In the genomic region with DNA sequence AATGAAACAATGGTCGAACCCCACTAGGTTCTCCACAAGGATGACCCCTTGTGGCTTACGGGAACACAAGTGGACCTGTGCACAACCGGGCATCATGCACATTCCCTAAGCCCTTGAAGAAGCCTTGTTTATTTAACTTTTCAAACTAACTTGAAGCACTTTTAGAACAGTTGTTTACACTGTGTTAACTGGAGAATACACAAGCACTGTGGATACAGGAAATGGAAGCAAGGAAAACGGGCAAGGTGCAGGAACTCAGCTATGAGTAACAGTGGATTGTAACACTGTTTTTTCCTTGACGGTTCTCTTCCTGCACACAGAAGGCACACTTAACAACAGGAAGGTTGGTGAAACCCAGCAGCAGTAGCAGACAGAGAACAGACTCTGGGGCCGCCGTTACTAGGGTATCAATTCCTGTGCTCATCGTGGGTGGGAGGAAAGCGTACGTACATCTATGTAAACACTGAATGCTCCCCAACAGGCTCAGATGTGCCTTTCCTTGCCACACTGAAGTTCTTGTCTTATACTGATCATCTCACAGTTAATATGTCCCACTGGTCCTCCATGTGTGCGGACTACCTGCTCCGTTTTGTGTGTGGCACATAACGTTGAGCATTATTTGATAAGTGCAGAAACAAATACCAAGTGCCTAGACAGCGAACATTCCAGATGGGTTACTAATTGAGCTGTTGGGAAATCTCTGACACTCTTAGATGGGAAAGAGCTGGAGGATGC, we compare ENCODE assay signal across 10 mouse cellular contexts.
A peak's percentile ranks its signal among the peaks of the same experiment; 100 is the strongest.
DNase-seq lines count a peak whose midpoint lies in the region; ATAC-seq and TF ChIP-seq lines count a peak whose summit lies in the region.
"Had no signal": no experiment of that assay in that cellular context is flagged by ENCODE, and none has a peak within 500 bp of the region (broad histone marks: within the 10 kb centered on the region; RNA-seq: fewer than 3 reads in every experiment).

No protein-coding gene starts in this region.

- H3K4me1 ChIP-seq in forebrain, embryonic 11.5 days (replicated peaks; ENCODE audit: control insufficient read depth, insufficient read depth, low read length): no peaks in the 10 kb centered on the region
- H3K4me1 ChIP-seq in forebrain, embryonic 10.5 days: peaks cover 6% of the 10 kb centered on the region; the same call in 1 of the 2 replicates
- H3K4me1 ChIP-seq in neural tube, embryonic 11.5 days (ENCODE audit: control insufficient read depth, insufficient read depth, low read length): no peaks in the 10 kb centered on the region
- H3K4me1 ChIP-seq in lung, postnatal 0 days (ENCODE audit: insufficient read depth, low read depth, low read length): no peaks in the 10 kb centered on the region
- no peaks in the 10 kb centered on the region for H3K4me1 ChIP-seq in stomach, postnatal 0 days (replicated peaks; ENCODE audit: control insufficient read depth, insufficient read depth)

- H3K9me3 ChIP-seq in forebrain, embryonic 11.5 days (ENCODE audit: control insufficient read depth, low read length): no peaks in the 10 kb centered on the region
- no peaks in the 10 kb centered on the region for H3K9me3 ChIP-seq in forebrain, embryonic 10.5 days
- no peaks in the 10 kb centered on the region for H3K9me3 ChIP-seq in neural tube, embryonic 11.5 days (ENCODE audit: control insufficient read depth, low read length)
- no peaks in the 10 kb centered on the region for H3K9me3 ChIP-seq in lung, postnatal 0 days (ENCODE audit: low read length)
- no peaks in the 10 kb centered on the region for H3K9me3 ChIP-seq in stomach, postnatal 0 days (ENCODE audit: control insufficient read depth, low read length)

- no peak overlapping the region for H3K4me3 ChIP-seq in forebrain, embryonic 11.5 days (ENCODE audit: low read depth, low read length)
- no peak overlapping the region for H3K4me3 ChIP-seq in forebrain, embryonic 10.5 days
- H3K4me3 ChIP-seq in neural tube, embryonic 11.5 days (ENCODE audit: low read depth, low read length): no peak overlapping the region
- no peak overlapping the region for H3K4me3 ChIP-seq in lung, postnatal 0 days (ENCODE audit: low read depth, low read length)
- no peak overlapping the region for H3K4me3 ChIP-seq in stomach, postnatal 0 days (ENCODE audit: low read depth, low read length)
- H3K4me3 ChIP-seq: erythroblast, embryonic 14.5 days had no signal

- no peaks in the 10 kb centered on the region for H3K27me3 ChIP-seq in forebrain, embryonic 11.5 days (ENCODE audit: control insufficient read depth, insufficient read depth, low read length)
- H3K27me3 ChIP-seq in forebrain, embryonic 10.5 days (ENCODE audit: poor library complexity, severe bottlenecking): no peaks in the 10 kb centered on the region
- no peaks in the 10 kb centered on the region for H3K27me3 ChIP-seq in neural tube, embryonic 11.5 days (ENCODE audit: control insufficient read depth, insufficient read depth, low read length)
- H3K27me3 ChIP-seq in lung, postnatal 0 days (replicated peaks; ENCODE audit: insufficient read depth, low read length): no peaks in the 10 kb centered on the region
- no peaks in the 10 kb centered on the region for H3K27me3 ChIP-seq in stomach, postnatal 0 days (ENCODE audit: control insufficient read depth, insufficient read depth, low read length)
- H3K27me3 ChIP-seq: megakaryocyte, embryonic 14.5 days had no signal

- no peak overlapping the region for H3K4me2 ChIP-seq in forebrain, embryonic 11.5 days (ENCODE audit: low read depth, low read length, severe bottlenecking)
- H3K4me2 ChIP-seq in neural tube, embryonic 11.5 days (ENCODE audit: low read depth): no peak overlapping the region
- H3K4me2 ChIP-seq in lung, postnatal 0 days (replicated peaks; ENCODE audit: low read depth, low read length): no peak overlapping the region
- no peak overlapping the region for H3K4me2 ChIP-seq in stomach, postnatal 0 days (replicated peaks; ENCODE audit: low read depth)

- no peaks in the 10 kb centered on the region for H3K36me3 ChIP-seq in forebrain, embryonic 11.5 days (ENCODE audit: control insufficient read depth, insufficient read depth, low read length)
- no peaks in the 10 kb centered on the region for H3K36me3 ChIP-seq in forebrain, embryonic 10.5 days (replicated peaks)
- H3K36me3 ChIP-seq in neural tube, embryonic 11.5 days (ENCODE audit: control insufficient read depth, insufficient read depth, low read length): no peaks in the 10 kb centered on the region
- H3K36me3 ChIP-seq in lung, postnatal 0 days (ENCODE audit: insufficient read depth, low read length): no peaks in the 10 kb centered on the region
- no peaks in the 10 kb centered on the region for H3K36me3 ChIP-seq in stomach, postnatal 0 days (ENCODE audit: control insufficient read depth, insufficient read depth, low read length)

- no peak overlapping the region for H3K27ac ChIP-seq in forebrain, embryonic 11.5 days (ENCODE audit: low read depth, low read length)
- no peak overlapping the region for H3K27ac ChIP-seq in forebrain, embryonic 10.5 days
- no peak overlapping the region for H3K27ac ChIP-seq in neural tube, embryonic 11.5 days (ENCODE audit: low read depth, low read length)
- H3K27ac ChIP-seq in lung, postnatal 0 days (ENCODE audit: low read length): peak overlapping the region; percentile 71
- H3K27ac ChIP-seq in stomach, postnatal 0 days (replicated peaks): no peak overlapping the region

- peak; percentile 52 for TF ChIP-seq CTCF in lung, postnatal 0 days (IDR thresholded peaks at IDR 0.05)
- TF ChIP-seq CTCF in stomach, postnatal 0 days (IDR thresholded peaks at IDR 0.05; ENCODE audit: low read depth): peak; percentile 40

- no peak for DNase-seq in forebrain, embryonic 11.5 days (ENCODE audit: low spot score)
- DNase-seq in forebrain, embryonic 10.5 days (ENCODE audit: extremely low spot score, low spot score): no peak
- DNase-seq in neural tube, embryonic 11.5 days (ENCODE audit: low spot score): no peak
- DNase-seq in neural tube, embryonic 10.5 days (ENCODE audit: extremely low spot score, low spot score): no peak
- peak; percentile 68 for DNase-seq in lung, postnatal 0 days (ENCODE audit: low spot score)
- DNase-seq in stomach, postnatal 0 days (ENCODE audit: low spot score): no peak
- no peak for DNase-seq in c-Kit-positive CD71-positive TER-119-positive erythroid progenitor cells, embryonic 14.5 days (ENCODE audit: low spot score)
- no peak for DNase-seq in spleen, postnatal 14 days (ENCODE audit: low spot score in 2 of 2)

- peak; percentile 45 for ATAC-seq in forebrain, embryonic 11.5 days (replicated peaks; ENCODE audit: low FRiP score)
- peak; percentile 3; the same call in 1 of the 2 replicates for ATAC-seq in neural tube, embryonic 11.5 days (ENCODE audit: insufficient read depth, low FRiP score, low TSS enrichment)
- ATAC-seq in lung, postnatal 0 days: peak; percentile 76
- peak; percentile 61 for ATAC-seq in stomach, postnatal 0 days (ENCODE audit: low FRiP score, low TSS enrichment)

- TF ChIP-seq EP300 in lung, postnatal 0 days (IDR thresholded peaks at IDR 0.05): 0 out of 2 replicates have a peak, but pooled peaks have one; percentile 77
- TF ChIP-seq EP300 in stomach, postnatal 0 days (optimal IDR thresholded peaks at IDR 0.05): no peak

- 87% methylated on average over 14 of the region's 14 CpGs for WGBS in forebrain, embryonic 11.5 days
- WGBS in forebrain, embryonic 10.5 days: 82% methylated on average over 14 of the region's 14 CpGs
- 79% methylated on average over 14 of the region's 14 CpGs for WGBS in neural tube, embryonic 11.5 days
- WGBS in lung, postnatal 0 days: 34% methylated on average over 14 of the region's 14 CpGs
- 52% methylated on average over 14 of the region's 14 CpGs for WGBS in stomach, postnatal 0 days

- no peak overlapping the region for H3K9ac ChIP-seq in forebrain, embryonic 11.5 days (ENCODE audit: low read length)
- no peak overlapping the region for H3K9ac ChIP-seq in neural tube, embryonic 11.5 days (ENCODE audit: low read length)
- H3K9ac ChIP-seq in lung, postnatal 0 days (replicated peaks; ENCODE audit: low read depth): no peak overlapping the region
- no peak overlapping the region for H3K9ac ChIP-seq in stomach, postnatal 0 days (ENCODE audit: low read length)

Comparison
In these comparisons a context has a peak if more than half of its experiments do, and no peak if none do; other contexts are left out.
1. ATAC-seq: peak in every context shown above with its lines; median percentile 76 in lung, postnatal 0 days; 61 in stomach, postnatal 0 days; 45 in forebrain, embryonic 11.5 days; 3 in neural tube, embryonic 11.5 days.